Mouse (Mus musculus): ENCODE results near the gene Il17ra.

- TF ChIP-seq CEBPB (IDR thresholded peaks at IDR 0.05; ENCODE audit: low read depth) (no peak), CTCF (IDR thresholded peaks at IDR 0.05; ENCODE audit: control insufficient read depth, insufficient read depth, insufficient read length) (no peak), MAX (IDR thresholded peaks at IDR 0.05) (no peak), USF1 (IDR thresholded peaks at IDR 0.05; ENCODE audit: low read depth) (no peak), MYOD1 (IDR thresholded peaks at IDR 0.05; ENCODE audit: control insufficient read depth, insufficient read length, low read depth) (no peak), MYOG (IDR thresholded peaks at IDR 0.05; ENCODE audit: control insufficient read depth, extremely low read depth, insufficient read length) (no peak)
Observed at GRCm38 (mm10) chr6:120496544-120496943, 33.5 kb downstream of the Il17ra start.

All from C2C12 (cell line).